Mouse (Mus musculus) frontal cortex, adult 2 months (tissue): ENCODE measurements around the gene Wdr17. TPM values are rescaled to one million over a fixed set of nuclear protein-coding genes. Genes with fewer than 3 reads are reported as not detected.

Experiments
- DNase-seq, 2 experiments: peaks; one replicate each; pipeline ENCODE4 v3.0.0; 2022; ENCODE audit warnings: low spot score in 1 of 2; ENCODE audit errors: extremely low spot score in 1 of 2
- polyA plus RNA-seq: library from polyadenylated mRNA; depleted of rRNA; stranded (reverse); fragments of >200 nt; gene quantifications from 2 replicates; pipeline ENCODE4 v1.2.3, GENCODE M21; 2012; rRNA removed

Gene Wdr17
- polyA plus RNA-seq, 1 experiment: 24.7 TPM

DNA sequence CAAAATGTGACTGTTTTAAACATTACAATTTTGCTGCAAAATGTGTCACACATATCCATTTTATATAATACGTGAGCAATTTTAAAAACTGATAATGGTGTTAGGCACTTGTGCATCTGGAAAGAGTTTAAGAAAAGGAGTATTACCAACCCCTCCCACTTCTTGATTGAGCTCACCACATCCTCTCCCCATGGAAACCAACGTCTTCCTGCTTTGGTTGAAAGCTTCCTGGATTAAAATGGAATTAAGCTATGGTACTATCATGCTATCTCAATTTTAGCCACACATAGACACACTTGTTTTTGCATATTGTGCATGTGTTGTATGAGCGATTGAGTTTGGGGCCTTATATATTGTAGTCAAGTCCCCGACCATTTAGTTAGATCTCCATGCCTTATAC lies 283.5 kb downstream of the Wdr17 start:
- no peak for DNase-seq

DNA sequence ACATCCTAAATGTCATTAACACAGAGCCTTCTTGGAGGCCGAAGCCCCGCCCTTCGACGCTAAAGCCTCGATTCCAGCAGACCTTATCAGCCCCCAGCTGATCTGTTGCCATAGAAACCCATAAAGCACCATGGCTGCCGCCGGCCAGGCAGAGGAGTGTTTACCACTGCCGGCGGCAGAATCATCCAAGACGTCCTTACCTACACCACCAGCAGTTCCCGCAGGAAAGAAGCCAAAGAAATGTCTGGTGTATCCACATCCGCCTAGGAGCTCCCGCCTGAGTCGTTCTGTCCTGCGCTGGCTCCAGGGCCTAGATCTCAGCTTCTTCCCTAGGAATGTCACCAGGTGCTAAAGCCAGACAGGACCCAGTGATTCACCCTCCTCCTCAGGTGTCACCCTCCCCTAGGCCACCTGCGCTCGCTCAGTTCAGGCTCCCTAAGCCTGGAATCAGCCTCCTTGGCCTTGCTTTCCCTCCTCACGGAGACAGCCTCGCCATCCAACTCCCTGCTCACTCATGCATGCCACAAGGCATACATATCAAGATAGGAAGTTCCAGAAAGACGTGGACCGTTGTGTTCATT lies 286.2 kb downstream of the Wdr17 start, which contains the start of gene Spata4:
Gene Spata4 (plus strand): TSS at position 111 of the 581 bp plus-strand sequence.
- peak; percentile 14 to 54 for DNase-seq

DNA sequence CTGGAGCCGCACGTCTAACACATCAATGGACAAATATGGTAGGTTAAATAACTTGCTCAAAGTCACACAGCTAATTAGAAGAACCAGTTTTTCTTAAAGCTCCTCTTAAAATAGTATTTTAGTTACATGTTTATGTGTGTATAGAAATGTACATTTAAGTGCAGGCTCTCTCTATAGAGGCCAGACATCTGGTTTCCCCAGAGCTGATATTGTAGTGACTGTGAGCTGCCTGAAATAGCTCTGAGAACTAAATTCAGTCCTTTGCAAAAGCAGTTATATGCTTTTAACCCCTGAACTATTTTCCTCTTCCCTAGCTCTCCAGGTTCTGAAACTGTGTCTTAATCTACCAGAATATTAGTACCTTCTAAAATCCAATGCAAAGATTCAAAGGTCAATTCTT lies 289.6 kb downstream of the Wdr17 start:
- peak in 1 of 2 experiments; percentile 21 for DNase-seq

DNA sequence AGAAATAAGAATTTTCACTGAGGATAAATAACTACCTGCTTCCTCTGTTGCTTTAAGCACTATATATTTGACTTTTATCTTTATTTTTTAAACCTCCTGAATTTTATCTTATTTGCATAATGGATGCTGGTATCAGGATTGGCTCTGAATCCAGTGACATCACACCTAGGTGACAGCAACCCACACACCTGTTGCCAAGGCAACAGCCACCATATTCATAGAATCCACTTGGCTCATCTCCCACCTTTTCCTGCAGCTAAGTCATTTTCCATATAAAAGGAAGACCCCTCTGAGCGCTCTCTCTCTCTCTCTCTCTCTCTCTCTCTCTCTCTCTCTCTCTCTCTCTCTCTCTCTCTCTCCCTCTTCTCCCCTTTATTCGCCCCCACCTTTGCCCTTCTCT lies 290.0 kb downstream of the Wdr17 start:
- DNase-seq: peak in 1 of 2 experiments; percentile 37

DNA sequence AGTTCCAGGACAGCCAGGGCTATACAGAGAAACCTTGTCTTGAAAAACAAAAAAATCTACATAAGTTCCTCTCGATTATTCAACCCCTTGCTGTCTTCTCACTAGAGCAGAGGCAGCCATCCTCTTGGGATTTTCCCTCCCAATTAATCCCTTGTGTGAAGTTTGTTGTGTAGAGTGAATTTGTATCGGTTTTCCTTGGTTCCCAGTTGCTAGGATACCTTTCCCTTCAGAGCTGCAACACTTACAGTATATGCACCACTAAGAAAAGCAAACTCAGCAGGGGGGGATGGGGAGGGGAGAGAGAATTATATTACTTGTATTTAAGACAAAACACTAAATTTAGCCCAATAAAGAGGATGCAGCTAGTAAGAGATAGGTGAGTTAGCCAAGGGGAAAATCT lies 290.9 kb downstream of the Wdr17 start:
- DNase-seq: no peak

DNA sequence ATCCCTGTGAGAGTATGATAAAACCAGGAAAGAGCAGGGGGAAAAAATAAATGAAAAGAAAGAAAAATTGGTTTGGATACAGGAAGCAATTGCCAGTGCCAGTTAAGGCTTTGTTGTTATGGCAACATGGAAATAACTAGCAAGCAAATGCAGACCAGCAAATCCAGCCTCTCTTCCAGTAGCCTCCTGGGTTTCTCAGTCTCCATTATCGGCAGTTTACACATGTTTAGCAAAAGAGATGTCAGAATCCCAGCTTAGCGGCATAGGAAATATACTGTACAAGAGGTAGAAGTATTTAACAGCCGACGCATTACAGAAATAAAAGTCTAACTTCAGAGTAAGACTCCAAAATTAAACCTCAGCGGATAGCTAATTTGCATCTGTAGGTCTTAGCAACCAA lies 292.4 kb downstream of the Wdr17 start:
- DNase-seq: peak in 1 of 2 experiments; percentile 46

DNA sequence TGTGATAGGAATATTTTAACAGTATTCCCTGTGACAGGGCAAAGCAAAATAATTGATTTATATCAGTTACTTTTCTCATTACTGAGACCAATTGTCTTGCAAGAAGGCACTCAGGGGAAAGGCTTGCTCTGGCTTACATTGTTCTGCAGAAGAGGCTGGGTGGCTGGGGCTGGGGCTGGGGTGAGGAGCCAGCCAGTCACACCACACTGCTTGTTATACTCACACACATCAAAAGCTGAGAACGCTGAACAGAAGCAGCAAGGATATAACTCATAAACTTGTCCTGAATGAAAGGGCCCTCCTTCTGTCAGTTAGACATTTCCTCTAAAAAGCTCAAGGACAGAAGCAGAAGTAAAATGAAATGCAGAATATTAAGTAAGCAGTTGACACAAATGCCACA lies 304.1 kb downstream of the Wdr17 start:
- DNase-seq: no peak

DNA sequence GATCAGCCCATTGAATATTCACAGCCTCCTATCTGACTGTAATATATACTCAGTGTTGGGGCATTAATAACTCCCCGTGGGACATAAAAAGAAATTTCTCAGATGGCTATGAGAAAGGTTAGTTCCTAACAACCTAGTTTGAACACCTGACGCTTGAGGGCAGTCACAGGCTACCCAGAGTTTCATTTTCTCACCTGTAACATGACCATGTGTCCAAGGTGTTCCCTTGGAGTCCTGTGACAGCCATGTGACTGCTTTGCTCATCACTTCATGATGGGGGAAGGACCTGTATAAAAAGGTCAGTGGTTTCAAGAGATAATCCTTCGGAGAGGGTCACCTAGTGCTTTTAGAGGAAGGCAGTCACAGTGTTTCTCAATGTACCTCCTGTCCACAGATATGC lies 305.5 kb downstream of the Wdr17 start:
- DNase-seq: no peak

Other genes starting within 250 kb of the Wdr17 start
- gene Gpm6a, start 67.7 kb upstream of the Wdr17 start, polyA plus RNA-seq: 718 and 825 TPM in 2 replicates